Mouse (Mus musculus) left cerebral cortex, postnatal 25 days (tissue): Measurements from ENCODE around the gene Arvcf. TPM values are rescaled to one million over a fixed set of nuclear protein-coding genes. Genes with fewer than 3 reads are reported as not detected.

Experiments used
- microRNA-seq, 2 experiments: library from miRNA; unstranded; fragments of <30 nt; microRNA quantifications; one replicate each; pipeline ENCODE4 v1.2.0; 2022
- total RNA-seq, 2 experiments: library from RNA; stranded (reverse); gene quantifications; 2 replicates each; pipeline ENCODE4 v1.2.3; 2021

The Arvcf gene
- total RNA-seq, 2 experiments from 2014 or later = 42.8 to 43.1 TPM

Small RNA genes lying within 50 kb of the gene (microRNA-seq; reads per million reads assigned to microRNA genes)
- gene Gm26219 (0 reads per million in 2 experiments), gene Mir185 (1,507 to 1,815 reads per million in 2 experiments)

Other genes with a start within 250 kb of the Arvcf start
- 100 to 1,000 TPM; 119 to 138 TPM for gene Rtn4r, start 220.5 kb upstream of the Arvcf start, total RNA-seq
- not detected for gene Ccdc188, start 130.3 kb upstream of the Arvcf start, total RNA-seq
- gene Zdhhc8, start 113.0 kb upstream of the Arvcf start, total RNA-seq = 100 to 1,000 TPM; 140 to 144 TPM
- gene Trmt2a, start 99.5 kb upstream of the Arvcf start, total RNA-seq = 10 to 100 TPM; 48.0 to 52.9 TPM
- 10 to 100 TPM; 84.7 to 92.5 TPM for gene Ranbp1, start 99.5 kb upstream of the Arvcf start, total RNA-seq
- 1 to 10 TPM in 1 of 2 experiments, not detected in 1; 1.5 TPM for gene Gm49776, start 89.9 kb upstream of the Arvcf start, total RNA-seq
- 10 to 100 TPM; 40.7 to 41.0 TPM for gene Dgcr8, start 58.9 kb upstream of the Arvcf start, total RNA-seq
- gene Tango2, start 79 bp upstream of the Arvcf start, total RNA-seq = 100 to 1,000 TPM; 145 to 159 TPM
- 10 to 100 TPM; 24.6 to 25.3 TPM for gene Txnrd2, start 78.2 kb downstream of the Arvcf start, total RNA-seq
- 10 to 100 TPM; 91.5 to 92.9 TPM for gene Comt, start 78.7 kb downstream of the Arvcf start, total RNA-seq
- gene Gnb1l, start 150.5 kb downstream of the Arvcf start, total RNA-seq = 1 to 10 TPM; 6.0 to 6.7 TPM
- gene Rtl10, start 150.7 kb downstream of the Arvcf start, total RNA-seq = 1 to 10 TPM; 7.4 to 7.6 TPM
- 1 to 10 TPM in 1 of 2 experiments, under 1 TPM in 1; 0.96 to 1.5 TPM for gene Tbx1, start 242.5 kb downstream of the Arvcf start, total RNA-seq